Mouse (Mus musculus) heart, embryonic 14.5 days (tissue): ENCODE measurements at regions not wholly inside any gene's neighbourhood (a gene's known extent, or its start where the extent isn't known, plus 50 kb on each side); places are given as distances from the start of the nearest gene placed in this dataset.

Source experiments
- ATAC-seq: fragments of 200-750 bp; cut with Nextera tagmentation; 2 replicates; pipeline ENCODE4 v1.8.0; 2017; ENCODE audit warnings: low read depth, moderate TSS enrichment; ENCODE audit not compliant: insufficient number of reproducible peaks, insufficient read depth, low FRiP score
- H3K27ac ChIP-seq, 2 experiments: fragments of 200-500 bp in 1 of 2; fragments of 300-500 bp in 1 of 2; sonication (generic) in 1 of 2; replicated peaks in 1 of 2; 2 replicates each; pipeline ENCODE4 v1.5.1; 2012 to 2014; ENCODE audit warnings: low read depth in 2 of 2, low read length in 2 of 2, control low read depth in 1 of 2, mild to moderate bottlenecking in 1 of 2, mixed read lengths in 1 of 2; ENCODE audit not compliant: control insufficient read depth in 1 of 2, insufficient read depth in 1 of 2
- H3K27me3 ChIP-seq: fragments of 300-500 bp; sonication (generic); 2 replicates; pipeline ENCODE4 v1.6.1; 2014; ENCODE audit warnings: mild to moderate bottlenecking, low read length, control low read depth; ENCODE audit not compliant: control insufficient read depth, insufficient read depth
- H3K36me3 ChIP-seq: fragments of 300-500 bp; sonication (generic); 2 replicates; pipeline ENCODE4 v1.6.1; 2014; ENCODE audit warnings: mild to moderate bottlenecking, control low read depth, low read length, mixed read lengths; ENCODE audit not compliant: control insufficient read depth, insufficient read depth
- H3K4me1 ChIP-seq, 2 experiments: fragments of 200-500 bp in 1 of 2; fragments of 300-500 bp in 1 of 2; sonication (generic) in 1 of 2; 2 replicates each; pipeline ENCODE4 v1.6.1; 2012 to 2014; ENCODE audit warnings: low read length in 2 of 2, control low read depth in 1 of 2, mixed read lengths in 1 of 2; ENCODE audit not compliant: control insufficient read depth in 2 of 2, insufficient read depth in 2 of 2
- H3K4me2 ChIP-seq: fragments of 300-500 bp; sonication (generic); 2 replicates; pipeline ENCODE4 v1.6.1; 2014; ENCODE audit warnings: mild to moderate bottlenecking, low read length
- H3K4me3 ChIP-seq, 2 experiments: fragments of 200-500 bp in 1 of 2; fragments of 300-500 bp in 1 of 2; sonication (generic) in 1 of 2; 2 replicates each; pipeline ENCODE4 v1.5.1; 2012 to 2014; ENCODE audit warnings: low read length in 2 of 2, mild to moderate bottlenecking in 2 of 2, control low read depth in 1 of 2, low read depth in 1 of 2, moderate library complexity in 1 of 2; ENCODE audit not compliant: control insufficient read depth in 1 of 2, insufficient read depth in 1 of 2
- H3K9ac ChIP-seq: fragments of 300-500 bp; sonication (generic); 2 replicates; pipeline ENCODE4 v1.6.1; 2014; ENCODE audit warnings: mild to moderate bottlenecking, low read length
- H3K9me3 ChIP-seq: fragments of 300-500 bp; sonication (generic); 2 replicates; pipeline ENCODE4 v1.6.1; 2016; ENCODE audit warnings: low read length, control low read depth; ENCODE audit not compliant: control insufficient read depth
- WGBS: fragments of 180-500 bp; shearing (Covaris S2); extraction: QIAGEN DNeasy Blood & Tissue Kit; methylation state at CpG from one replicate; pipeline ENCODE4 v1.1.7; 2014; 5-methylcytosine and 5-hydroxymethylcytosine counted together

DNA sequence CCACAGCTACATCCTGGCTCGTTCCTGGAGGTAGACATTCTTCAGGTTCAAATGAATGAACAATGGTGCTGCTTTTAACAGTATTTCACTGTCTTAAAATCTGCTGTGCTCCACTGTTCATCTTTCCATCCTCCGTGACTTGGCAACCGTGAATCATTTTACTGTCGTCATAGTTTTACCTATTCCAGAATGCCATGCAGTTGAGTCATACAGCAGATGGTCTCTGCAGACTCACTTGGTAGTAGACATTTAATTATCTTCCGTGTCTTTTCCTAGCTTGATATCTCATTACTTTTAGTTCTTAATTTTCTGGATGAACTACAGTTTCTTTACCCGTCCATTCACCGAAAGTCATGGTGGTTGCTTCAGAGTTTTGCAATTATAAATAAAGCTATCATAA, 135.9 kb downstream of the Gm19410 start:
- Histone ChIP-seq H3K36me3 (no peaks in the 10 kb centered on the region), H3K9ac (no peak overlapping the region), H3K27ac (no peak overlapping the region), H3K27me3 (no peaks in the 10 kb centered on the region), H3K4me1 (no peaks in the 10 kb centered on the region), H3K9me3 (no peaks in the 10 kb centered on the region), H3K4me3 (no peak overlapping the region), H3K4me2 (no peak overlapping the region)
- WGBS = 79% methylated on average over 7 of the region's 7 CpGs
- ATAC-seq = no peak

DNA sequence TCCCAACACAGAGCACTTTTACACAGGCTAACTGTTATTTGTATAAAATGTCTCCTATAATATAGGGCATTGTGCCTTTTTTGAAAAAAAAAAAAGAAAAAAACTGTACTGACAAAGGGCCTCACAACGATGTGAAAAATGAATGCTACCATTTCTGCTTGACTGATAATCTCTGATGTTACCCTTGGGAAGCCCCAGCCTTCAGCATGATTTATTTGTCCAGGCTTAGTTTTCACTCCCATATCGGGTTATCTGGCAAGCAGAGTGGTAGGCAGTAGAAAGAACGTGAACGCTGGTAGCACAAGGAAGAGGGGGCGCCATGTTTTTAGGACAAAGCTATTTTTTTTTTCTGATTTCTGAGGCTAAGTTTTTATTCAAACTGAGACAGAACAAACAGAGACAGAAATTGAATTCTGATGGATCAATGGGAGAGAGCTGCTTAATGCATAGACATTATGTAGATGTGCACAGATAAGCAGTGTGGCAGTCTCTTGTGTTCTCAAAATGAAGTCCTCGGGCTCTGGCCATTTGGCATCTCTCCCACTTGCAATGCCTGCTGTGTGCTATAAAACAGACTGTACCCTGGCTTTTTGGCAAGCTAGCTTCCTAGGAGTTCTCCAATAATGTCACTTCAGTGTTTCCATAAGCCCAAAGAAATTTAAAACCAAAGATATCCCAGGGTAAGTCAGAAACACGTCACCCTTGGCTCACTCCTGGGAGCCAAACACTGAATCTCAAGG, 139.3 kb downstream of the Gm19410 start:
- Histone ChIP-seq H3K4me1 (no peaks in the 10 kb centered on the region), H3K27ac (no peak overlapping the region), H3K9me3 (no peaks in the 10 kb centered on the region), H3K27me3 (no peaks in the 10 kb centered on the region), H3K9ac (no peak overlapping the region), H3K4me2 (no peak overlapping the region), H3K36me3 (no peaks in the 10 kb centered on the region), H3K4me3 (no peak overlapping the region)
- 75% methylated on average over 7 of the region's 7 CpGs for WGBS
- ATAC-seq = no peak

DNA sequence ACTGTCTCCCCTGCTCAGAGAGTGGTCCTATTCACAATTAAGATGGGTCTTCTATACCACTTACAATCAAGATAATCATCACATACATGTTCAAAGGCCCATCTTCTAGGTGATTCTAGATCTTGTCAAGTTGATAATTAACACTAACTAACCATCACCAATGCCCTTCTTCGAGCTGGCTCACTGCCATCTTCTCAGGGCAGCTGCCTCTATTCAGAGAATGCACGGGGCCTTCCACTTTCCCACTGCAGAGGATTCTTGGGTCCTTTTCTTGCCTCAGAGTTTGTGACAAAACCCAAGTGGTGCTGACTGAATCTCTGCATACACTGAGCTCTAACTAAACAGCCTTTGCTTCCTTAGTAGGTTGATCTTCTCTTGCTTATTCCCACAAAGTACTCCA, 142.4 kb downstream of the Gm19410 start:
- no peak for ATAC-seq
- no peak overlapping the region for H3K4me2 ChIP-seq
- WGBS = 73% methylated on average over 2 of the region's 2 CpGs

DNA sequence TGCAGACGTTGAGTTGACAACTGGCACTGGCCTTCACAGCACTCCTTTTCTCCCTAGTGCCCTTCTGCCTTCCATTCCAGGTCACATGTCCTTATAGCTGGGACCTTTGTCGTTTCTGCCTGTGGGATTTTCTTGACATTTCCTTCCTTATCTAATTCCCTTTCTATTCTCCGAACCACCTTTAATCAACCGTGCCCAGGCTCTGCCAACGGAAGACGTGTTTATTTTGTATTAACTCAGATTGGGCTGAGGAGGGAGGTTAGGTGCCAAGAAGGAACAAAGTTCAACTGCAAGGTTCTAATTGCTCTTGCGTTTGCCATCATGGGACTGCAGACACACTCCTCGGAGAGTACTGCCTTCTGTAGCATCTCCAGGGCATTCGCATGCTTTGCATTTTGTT, 146.7 kb downstream of the Gm19410 start:
- no peak overlapping the region for H3K27ac ChIP-seq
- no peak overlapping the region for H3K4me2 ChIP-seq
- no peaks in the 10 kb centered on the region for H3K27me3 ChIP-seq
- no peak overlapping the region for H3K9ac ChIP-seq
- H3K36me3 ChIP-seq = no peaks in the 10 kb centered on the region
- H3K9me3 ChIP-seq = no peaks in the 10 kb centered on the region
- WGBS = 62% methylated on average over 9 of the region's 9 CpGs
- peaks cover 4 to 10% of the 10 kb centered on the region in 2 experiments; a peak in 2 of 4 replicates for H3K4me1 ChIP-seq
- no peak overlapping the region for H3K4me3 ChIP-seq
- no peak for ATAC-seq

More for the DNA sequence above, 142.4 kb downstream of the Gm19410 start:
- H3K9me3 ChIP-seq = no peaks in the 10 kb centered on the region
- no peaks in the 10 kb centered on the region for H3K36me3 ChIP-seq
- no peak overlapping the region for H3K27ac ChIP-seq
- no peak overlapping the region for H3K9ac ChIP-seq
- H3K27me3 ChIP-seq = no peaks in the 10 kb centered on the region
- no peak overlapping the region for H3K4me3 ChIP-seq
- no peaks in the 10 kb centered on the region for H3K4me1 ChIP-seq

DNA sequence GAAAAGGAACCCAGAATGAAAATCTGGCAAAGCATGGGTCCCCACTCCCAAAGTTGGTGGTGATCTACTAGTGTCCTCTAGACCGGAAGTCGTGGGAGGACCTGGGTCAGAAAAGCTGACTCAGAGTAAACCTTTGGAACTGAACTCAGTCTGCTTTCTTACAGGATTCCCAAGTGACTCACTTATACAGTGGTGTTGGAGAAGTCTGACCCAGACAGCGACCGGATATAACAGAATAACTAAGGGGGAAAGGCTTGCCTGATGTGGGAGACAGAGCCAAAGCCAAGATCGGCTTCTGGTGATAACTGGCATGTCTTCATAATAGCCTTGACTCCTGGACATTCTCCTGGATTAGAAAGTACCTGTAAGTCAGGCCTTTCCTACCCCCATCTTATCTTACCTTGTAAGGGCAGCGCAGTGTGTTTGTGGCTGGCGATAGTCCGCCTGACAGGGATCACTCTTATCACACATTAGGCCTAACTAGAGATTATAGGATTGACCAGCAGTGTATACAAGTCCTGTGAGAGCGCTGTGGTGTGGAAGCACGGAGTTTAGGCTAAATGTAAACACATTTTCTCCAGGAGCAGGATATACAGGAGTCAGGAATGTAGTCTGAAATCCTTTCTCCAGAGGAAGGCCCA, 150.4 kb downstream of the Gm19410 start:
- no peak overlapping the region for H3K9ac ChIP-seq
- H3K27me3 ChIP-seq = no peaks in the 10 kb centered on the region
- H3K4me2 ChIP-seq = no peak overlapping the region
- no peak overlapping the region for H3K4me3 ChIP-seq
- H3K36me3 ChIP-seq = no peaks in the 10 kb centered on the region
- ATAC-seq = no peak
- peaks cover 8 to 13% of the 10 kb centered on the region in 2 experiments; a peak in 3 of 4 replicates for H3K4me1 ChIP-seq
- H3K27ac ChIP-seq = no peak overlapping the region; a peak in 1 of 4 replicates
- H3K9me3 ChIP-seq = no peaks in the 10 kb centered on the region
- 27% methylated on average over 10 of the region's 10 CpGs for WGBS

DNA sequence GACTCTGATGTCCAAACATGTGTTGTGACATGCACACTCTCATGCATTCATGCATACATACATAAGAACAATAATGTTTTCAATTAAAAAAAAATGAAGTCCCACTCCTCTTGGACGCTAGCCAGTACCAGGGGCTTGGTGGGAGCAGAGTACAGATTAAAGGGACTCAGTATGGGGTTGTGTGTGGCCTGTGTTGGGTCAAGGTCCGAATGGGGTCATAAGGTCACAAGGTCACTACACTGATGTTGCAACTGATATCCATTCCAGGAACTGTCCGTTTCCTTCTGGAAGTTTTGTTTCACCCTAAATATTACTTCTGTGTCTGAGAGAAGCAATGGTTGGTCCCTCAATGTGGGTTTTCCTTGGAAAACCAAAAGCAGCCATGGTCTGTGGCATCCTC, 152.0 kb downstream of the Gm19410 start:
- H3K9me3 ChIP-seq = no peaks in the 10 kb centered on the region
- no peaks in the 10 kb centered on the region for H3K27me3 ChIP-seq
- H3K36me3 ChIP-seq = no peaks in the 10 kb centered on the region
- H3K27ac ChIP-seq = no peak overlapping the region
- WGBS = 79% methylated on average over 3 of the region's 3 CpGs
- H3K4me2 ChIP-seq = no peak overlapping the region
- no peak for ATAC-seq
- no peak overlapping the region for H3K9ac ChIP-seq
- no peak overlapping the region for H3K4me3 ChIP-seq
- H3K4me1 ChIP-seq = peaks cover 10 to 15% of the 10 kb centered on the region in 2 experiments; a peak in 3 of 4 replicates

DNA sequence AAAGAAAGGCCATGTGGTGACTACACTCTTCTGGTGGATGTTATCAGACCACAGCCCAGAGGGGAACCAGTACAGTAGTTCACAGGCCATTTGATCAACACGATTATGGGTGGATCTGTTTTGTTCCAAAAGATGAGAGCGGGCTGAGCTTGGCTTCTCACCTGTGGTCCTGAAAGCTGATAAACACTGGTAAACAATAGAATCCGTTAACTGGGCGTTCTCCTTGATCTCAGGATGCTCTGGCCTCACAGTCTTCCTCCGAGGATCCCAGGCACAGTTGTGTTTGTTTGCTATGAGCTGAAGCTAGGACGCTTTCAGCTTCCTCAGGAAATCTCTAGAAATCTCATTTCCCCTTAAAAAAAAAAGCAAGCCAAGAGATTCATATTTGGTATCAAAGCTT, 153.9 kb downstream of the Gm19410 start:
- Histone ChIP-seq H3K9me3 (no peaks in the 10 kb centered on the region), H3K4me3 (no peak overlapping the region), H3K27me3 (no peaks in the 10 kb centered on the region), H3K4me1 (peaks cover 10 to 15% of the 10 kb centered on the region in 2 experiments; a peak in 3 of 4 replicates), H3K9ac (no peak overlapping the region), H3K4me2 (no peak overlapping the region), H3K27ac (no peak overlapping the region), H3K36me3 (no peaks in the 10 kb centered on the region)
- ATAC-seq = no peak
- WGBS = 61% methylated on average over 6 of the region's 6 CpGs
